Mouse (Mus musculus) embryonic facial prominence, embryonic 13.5 days (tissue): ENCODE data around the gene Lrp1. TPM values are rescaled to one million over a fixed set of nuclear protein-coding genes. Genes with fewer than 3 reads are reported as not detected.

Experiments
- ATAC-seq: fragments of 200-750 bp; cut with Nextera tagmentation; 2 replicates; pipeline ENCODE4 v1.8.0; 2017; ENCODE audit warnings: low read depth; ENCODE audit not compliant: insufficient number of reproducible peaks, insufficient read depth, low FRiP score, low TSS enrichment
- H3K27ac ChIP-seq: fragments of 300-500 bp; sonication (generic); 2 replicates; pipeline ENCODE4 v1.5.1; 2015; ENCODE audit warnings: moderate library complexity, mild to moderate bottlenecking, inconsistent platforms
- H3K27me3 ChIP-seq: fragments of 300-500 bp; sonication (generic); 2 replicates; pipeline ENCODE4 v1.6.1; 2015; ENCODE audit warnings: mild to moderate bottlenecking, inconsistent platforms
- H3K36me3 ChIP-seq: fragments of 300-500 bp; sonication (generic); 2 replicates; pipeline ENCODE4 v1.6.1; 2015; ENCODE audit warnings: mild to moderate bottlenecking, inconsistent platforms
- H3K4me1 ChIP-seq: fragments of 300-500 bp; sonication (generic); 2 replicates; pipeline ENCODE4 v1.6.1; 2015; ENCODE audit warnings: inconsistent platforms
- H3K4me2 ChIP-seq: fragments of 300-500 bp; sonication (generic); 2 replicates; pipeline ENCODE4 v1.6.1; 2015; ENCODE audit warnings: moderate library complexity, mild to moderate bottlenecking, inconsistent platforms
- H3K4me3 ChIP-seq: fragments of 300-500 bp; sonication (generic); 2 replicates; pipeline ENCODE4 v1.5.1; 2015; ENCODE audit warnings: mild to moderate bottlenecking, inconsistent platforms
- H3K9ac ChIP-seq: fragments of 300-500 bp; sonication (generic); 2 replicates; pipeline ENCODE4 v1.6.1; 2015; ENCODE audit warnings: mild to moderate bottlenecking, inconsistent platforms
- H3K9me3 ChIP-seq: fragments of 300-500 bp; sonication (generic); 2 replicates; pipeline ENCODE4 v1.6.1; 2016; ENCODE audit warnings: inconsistent platforms
- WGBS: fragments of 180-500 bp; shearing (Covaris S2); methylation state at CpG from one replicate; pipeline ENCODE4 v1.1.7; 2015; ENCODE audit warnings: mixed read lengths; 5-methylcytosine and 5-hydroxymethylcytosine counted together
- polyA plus RNA-seq: library from polyadenylated mRNA; unstranded; fragments of >200 nt; fragmentation: Nextera tagmentation; extraction: Ambion mirVana; gene quantifications from 2 replicates; pipeline ENCODE4 v1.2.1, GENCODE M21; 2015

The Lrp1 gene
- polyA plus RNA-seq, 1 experiment from 2014 or later: 139 TPM

DNA sequence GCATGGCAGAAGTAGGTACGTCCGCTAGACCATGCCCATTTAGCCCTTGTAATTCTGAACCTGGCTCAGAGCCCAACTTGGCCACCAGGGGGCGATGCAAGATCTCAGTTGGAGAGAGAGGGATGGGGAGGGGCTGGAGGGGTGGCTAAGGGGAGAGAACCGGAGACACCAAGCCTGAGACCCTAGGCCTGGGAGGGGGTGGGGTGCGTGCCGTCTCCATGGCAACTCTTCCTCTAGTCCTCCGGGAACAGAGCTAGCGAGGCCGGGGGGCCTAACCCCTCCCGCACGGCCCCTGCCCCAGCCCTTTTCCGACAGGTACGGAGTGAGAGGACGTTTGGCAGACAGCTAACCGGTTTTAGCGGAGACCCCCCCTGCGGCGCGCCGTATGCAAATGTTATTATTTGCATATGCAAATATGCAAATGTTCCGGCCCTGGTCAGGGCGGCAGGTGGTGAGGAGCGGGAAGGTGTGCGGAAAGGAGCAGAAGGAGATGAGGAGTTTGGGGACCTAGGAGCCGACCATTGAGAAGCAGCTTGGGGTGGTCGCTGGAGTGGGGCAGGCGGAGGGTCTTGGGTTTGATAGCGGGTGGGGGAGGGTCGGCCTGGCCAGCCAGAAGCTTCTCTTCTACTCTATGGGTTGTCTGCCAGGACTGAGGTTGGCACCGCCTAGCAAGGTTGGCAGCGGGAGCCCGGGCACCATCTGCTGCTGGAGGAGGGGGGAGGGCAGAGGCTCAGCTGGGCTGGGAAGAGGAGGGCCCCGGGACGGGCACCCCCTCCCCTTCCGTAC lies 111.7 kb downstream of the Lrp1 start:
- Histone ChIP-seq H3K4me3 (peak overlapping the region; percentile 43), H3K4me1 (peaks cover 66% of the 10 kb centered on the region), H3K27ac (no peak overlapping the region), H3K9me3 (no peaks in the 10 kb centered on the region), H3K9ac (0 out of 2 replicates have a peak overlapping the region, but pooled peaks have one; percentile 32), H3K4me2 (peak overlapping the region; percentile 73), H3K36me3 (peaks cover 16% of the 10 kb centered on the region; the same call in 1 of the 2 replicates), H3K27me3 (peaks cover 77% of the 10 kb centered on the region)
- WGBS: 1% methylated on average over 35 of the region's 35 CpGs
- ATAC-seq: peak; percentile 22

- Histone ChIP-seq H3K4me3 (no peak overlapping the region), H3K27ac (no peak overlapping the region), H3K4me1 (peaks cover 56% of the 10 kb centered on the region), H3K9ac (peak overlapping the region; percentile 40; the same call in 1 of the 2 replicates), H3K36me3 (peaks cover 16% of the 10 kb centered on the region; the same call in 1 of the 2 replicates), H3K27me3 (peaks cover 67% of the 10 kb centered on the region), H3K9me3 (no peaks in the 10 kb centered on the region), H3K4me2 (peak overlapping the region; percentile 73)
- 5% methylated on average over 15 of the region's 15 CpGs for WGBS
- ATAC-seq: no peak
Observed at GRCm38 (mm10) chr10:127508239-127508638, 112.7 kb downstream of the Lrp1 start.

GRCm38 (mm10) chr10:127500894-127501893 lies 119.8 kb downstream of the Lrp1 start, which contains the start of gene Stac3:
Gene Stac3 (plus strand): TSS chr10:127501686.
- Histone ChIP-seq H3K9me3 (no peaks in the 10 kb centered on the region), H3K27me3 (no peaks in the 10 kb centered on the region; the same call in 1 of the 2 replicates), H3K27ac (no peak within 1 kb of the TSS; the same call in 1 of the 2 replicates), H3K4me1 (no peaks in the 10 kb centered on the region), H3K9ac (peak within 1 kb of the TSS; percentile 27; the same call in 1 of the 2 replicates), H3K36me3 (peaks cover 57% of the 10 kb centered on the region), H3K4me3 (no peak within 1 kb of the TSS), H3K4me2 (no peak within 1 kb of the TSS)
- no peak for ATAC-seq
- WGBS: 61% methylated on average over 13 of the region's 13 CpGs

- Histone ChIP-seq H3K36me3 (peaks cover 56% of the 10 kb centered on the region), H3K27ac (no peak overlapping the region), H3K9ac (no peak overlapping the region), H3K4me2 (no peak overlapping the region), H3K4me1 (no peaks in the 10 kb centered on the region), H3K4me3 (no peak overlapping the region), H3K27me3 (no peaks in the 10 kb centered on the region), H3K9me3 (no peaks in the 10 kb centered on the region; the same call in 1 of the 2 replicates)
- 77% methylated on average over 4 of the region's 4 CpGs for WGBS
- no peak for ATAC-seq
Observed at GRCm38 (mm10) chr10:127500042-127500441, 120.9 kb downstream of the Lrp1 start.

- no peak overlapping the region for H3K4me2 ChIP-seq
- no peaks in the 10 kb centered on the region for H3K27me3 ChIP-seq
- H3K27ac ChIP-seq: no peak overlapping the region
- no peak overlapping the region for H3K4me3 ChIP-seq
- 75% methylated on average over 5 of the region's 5 CpGs for WGBS
- ATAC-seq: no peak
- no peaks in the 10 kb centered on the region for H3K4me1 ChIP-seq
- H3K9me3 ChIP-seq: no peaks in the 10 kb centered on the region; the same call in 1 of the 2 replicates
- H3K36me3 ChIP-seq: peaks cover 61% of the 10 kb centered on the region
- H3K9ac ChIP-seq: no peak overlapping the region
Observed at GRCm38 (mm10) chr10:127499516-127499915, 121.4 kb downstream of the Lrp1 start.

DNA sequence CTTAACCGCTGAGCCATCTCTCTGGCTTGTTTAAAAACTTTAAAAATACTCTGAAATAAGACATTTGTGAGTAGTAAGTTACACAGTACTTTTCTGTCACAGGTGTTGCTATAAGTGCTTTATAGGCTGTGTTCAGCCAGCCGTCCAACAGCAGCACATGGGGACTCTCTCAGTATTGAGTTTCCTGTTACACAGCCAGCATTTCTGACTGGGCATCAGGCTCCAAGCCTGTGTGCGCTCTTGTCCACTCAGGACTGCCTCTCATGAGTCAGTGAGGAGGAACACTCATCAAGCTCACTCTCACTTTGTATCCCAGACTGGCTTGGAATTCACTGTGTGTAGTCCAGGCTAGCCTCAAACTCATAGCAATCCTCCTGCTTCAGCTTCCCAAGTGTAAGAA lies 124.8 kb downstream of the Lrp1 start:
- no peaks in the 10 kb centered on the region for H3K27me3 ChIP-seq
- ATAC-seq: no peak
- H3K9me3 ChIP-seq: no peaks in the 10 kb centered on the region; the same call in 1 of the 2 replicates
- H3K9ac ChIP-seq: no peak overlapping the region
- H3K36me3 ChIP-seq: peaks cover 92% of the 10 kb centered on the region
- H3K27ac ChIP-seq: no peak overlapping the region
- no peak overlapping the region for H3K4me3 ChIP-seq
- WGBS: 89% methylated on average over 3 of the region's 3 CpGs
- no peak overlapping the region for H3K4me2 ChIP-seq
- no peaks in the 10 kb centered on the region for H3K4me1 ChIP-seq

DNA sequence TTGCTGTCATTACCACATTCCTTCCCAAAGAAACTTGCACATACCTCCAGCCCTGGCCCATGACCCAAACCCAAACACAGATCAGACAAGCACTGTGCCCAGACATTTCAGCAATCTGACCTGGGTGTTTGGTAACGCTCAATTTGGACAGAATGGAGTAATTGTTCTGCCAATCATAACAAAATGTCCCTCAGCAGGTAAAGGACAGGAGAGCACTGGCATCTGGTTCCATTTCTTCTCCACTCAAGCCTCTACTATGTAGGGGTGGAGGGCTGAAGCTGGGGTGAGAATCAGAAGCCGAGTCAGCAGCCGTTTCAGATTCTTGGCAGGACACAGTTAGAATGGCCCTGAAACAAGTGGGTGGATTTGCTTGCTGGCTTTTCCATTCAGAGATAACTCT lies 128.8 kb downstream of the Lrp1 start:
- H3K4me2 ChIP-seq: no peak overlapping the region
- H3K9me3 ChIP-seq: no peaks in the 10 kb centered on the region; the same call in 1 of the 2 replicates
- no peak overlapping the region for H3K27ac ChIP-seq
- no peak overlapping the region for H3K9ac ChIP-seq
- H3K4me1 ChIP-seq: peaks cover 6% of the 10 kb centered on the region
- 74% methylated on average over 3 of the region's 3 CpGs for WGBS
- no peak for ATAC-seq
- H3K27me3 ChIP-seq: no peaks in the 10 kb centered on the region
- peaks cover 93% of the 10 kb centered on the region for H3K36me3 ChIP-seq
- no peak overlapping the region for H3K4me3 ChIP-seq

GRCm38 (mm10) chr10:127491128-127491512 lies 129.8 kb downstream of the Lrp1 start:
- Histone ChIP-seq H3K4me1 (peaks cover 6% of the 10 kb centered on the region), H3K9me3 (no peaks in the 10 kb centered on the region; the same call in 1 of the 2 replicates), H3K9ac (no peak overlapping the region), H3K27me3 (no peaks in the 10 kb centered on the region), H3K4me3 (no peak overlapping the region), H3K4me2 (no peak overlapping the region), H3K36me3 (peaks cover 92% of the 10 kb centered on the region), H3K27ac (no peak overlapping the region)
- ATAC-seq: no peak
- WGBS: 75% methylated on average over 8 of the region's 8 CpGs

GRCm38 (mm10) chr10:127490160-127491127 lies 130.5 kb downstream of the Lrp1 start:
- peaks cover 6% of the 10 kb centered on the region for H3K4me1 ChIP-seq
- H3K9me3 ChIP-seq: no peaks in the 10 kb centered on the region; the same call in 1 of the 2 replicates
- WGBS: 71% methylated on average over 18 of the region's 18 CpGs
- no peak overlapping the region for H3K27ac ChIP-seq
- no peak overlapping the region for H3K4me3 ChIP-seq
- H3K9ac ChIP-seq: peak overlapping the region; percentile 36; the same call in 1 of the 2 replicates
- H3K36me3 ChIP-seq: peaks cover 92% of the 10 kb centered on the region
- H3K4me2 ChIP-seq: no peak overlapping the region
- ATAC-seq: no peak
- H3K27me3 ChIP-seq: no peaks in the 10 kb centered on the region

- peaks cover 92% of the 10 kb centered on the region for H3K36me3 ChIP-seq
- no peak for ATAC-seq
- H3K27me3 ChIP-seq: no peaks in the 10 kb centered on the region
Observed at GRCm38 (mm10) chr10:127488856-127489255, 132.1 kb downstream of the Lrp1 start.

More at GRCm38 (mm10) chr10:127488856-127489255, 132.1 kb downstream of the Lrp1 start:
- Histone ChIP-seq H3K9ac (no peak overlapping the region), H3K9me3 (no peaks in the 10 kb centered on the region), H3K4me1 (peaks cover 6% of the 10 kb centered on the region), H3K4me3 (no peak overlapping the region), H3K4me2 (no peak overlapping the region), H3K27ac (no peak overlapping the region)
- 83% methylated on average over 7 of the region's 7 CpGs for WGBS
